Mouse (Mus musculus): ENCODE data around the gene Stmnd1. TPM values are rescaled to one million over a fixed set of nuclear protein-coding genes. Genes with fewer than 3 reads are reported as not detected.
"Not testable (repeated sequence)": the region's sequence is repeated elsewhere in the genome, so short reads cannot be mapped to it uniquely, and the experiment has no call there.

Stmnd1 gene
- total RNA-seq, 2 experiments from 2014 or later = 0.29 TPM; not detected in 1

DNA sequence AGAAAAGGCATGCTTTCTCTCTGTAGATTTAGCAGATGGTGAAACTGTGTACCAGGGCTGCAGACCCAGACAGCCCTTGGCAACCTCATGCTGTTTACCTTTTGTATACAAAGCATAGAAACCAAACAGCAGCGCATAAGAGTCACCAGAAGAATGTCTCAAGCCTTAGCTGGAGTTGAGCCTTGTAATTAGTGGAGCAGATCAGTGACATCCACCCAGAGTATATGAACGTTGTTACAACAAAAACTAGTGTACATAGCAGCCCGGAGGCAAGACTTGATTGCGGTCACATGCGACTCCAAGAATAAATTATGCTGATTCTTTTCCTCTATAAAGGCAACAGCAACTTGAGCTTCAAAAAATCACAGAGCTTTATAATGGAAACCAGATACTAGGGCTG is 14.9 kb downstream of the Stmnd1 start:
- DNase-seq (ENCODE audit: low spot score in 2 of 2) = no peak

DNA sequence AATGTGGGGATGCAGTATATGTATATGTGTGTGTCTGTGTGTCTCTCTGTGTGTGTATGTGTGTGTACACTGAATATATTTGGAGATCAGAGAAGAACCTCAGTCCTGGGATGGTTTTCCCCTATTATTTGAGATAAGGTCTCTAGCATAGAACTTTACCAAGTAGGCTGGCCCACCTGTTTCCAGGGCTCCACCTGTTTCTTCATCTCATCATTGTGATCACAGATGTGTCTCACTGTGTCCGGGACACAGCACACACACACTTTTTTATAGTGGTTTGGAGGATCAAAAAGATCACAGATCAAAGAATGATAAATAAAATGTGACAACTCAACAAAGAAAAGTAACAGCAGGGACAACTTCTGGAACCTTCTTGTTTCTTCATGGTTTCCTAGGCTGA is 17.0 kb downstream of the Stmnd1 start:
- no peak for DNase-seq (ENCODE audit: low spot score in 2 of 2)

GRCm38 (mm10) chr13:46294365-46294764 is 20.8 kb downstream of the Stmnd1 start:
- DNase-seq (ENCODE audit: low spot score in 2 of 2) = no peak

DNA sequence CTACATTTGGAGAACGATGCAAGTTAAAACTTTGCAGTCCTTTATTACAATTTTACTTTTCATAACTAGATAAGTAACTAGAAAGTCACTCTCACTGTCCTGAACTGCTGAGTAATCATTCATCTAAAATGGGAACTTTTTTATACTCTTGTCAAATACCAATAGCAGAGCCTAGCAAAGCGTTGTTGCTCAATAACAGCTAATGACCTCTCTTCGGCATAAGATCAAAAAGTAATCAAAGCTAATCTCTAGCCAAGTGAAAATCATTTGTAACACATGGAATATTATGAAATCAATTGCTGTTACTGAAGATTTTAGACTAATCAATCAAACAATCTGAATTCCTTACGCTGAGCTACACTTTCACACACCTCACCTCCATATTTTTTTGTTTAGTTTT is 24.2 kb downstream of the Stmnd1 start:
- DNase-seq (ENCODE audit: low spot score in 2 of 2) = no peak

DNA sequence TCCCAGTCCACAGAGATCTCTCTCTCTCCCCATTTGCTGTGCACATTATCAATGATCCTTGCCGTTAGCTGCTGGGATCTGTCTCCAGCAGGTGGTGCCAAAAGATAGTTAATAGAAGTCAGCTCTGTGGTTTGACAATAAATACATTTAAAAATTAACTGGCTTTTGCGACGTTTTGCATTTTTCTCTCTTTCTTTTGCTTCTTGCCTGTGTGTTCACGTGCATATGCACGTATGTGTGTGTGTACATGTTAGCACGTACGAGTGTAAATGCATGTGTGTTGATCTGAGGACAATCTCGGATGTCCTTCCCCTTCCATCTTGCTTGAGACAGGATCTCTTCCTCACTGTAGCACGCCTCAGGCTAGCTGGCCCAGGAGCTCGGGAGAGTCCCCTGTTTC is 37.3 kb downstream of the Stmnd1 start:
- peak; percentile 26 to 33 for DNase-seq (ENCODE audit: low spot score in 2 of 2)

- DNase-seq (ENCODE audit: low spot score in 2 of 2) = no peak
Measured at GRCm38 (mm10) chr13:46313176-46313575, 39.7 kb downstream of the Stmnd1 start.

DNA sequence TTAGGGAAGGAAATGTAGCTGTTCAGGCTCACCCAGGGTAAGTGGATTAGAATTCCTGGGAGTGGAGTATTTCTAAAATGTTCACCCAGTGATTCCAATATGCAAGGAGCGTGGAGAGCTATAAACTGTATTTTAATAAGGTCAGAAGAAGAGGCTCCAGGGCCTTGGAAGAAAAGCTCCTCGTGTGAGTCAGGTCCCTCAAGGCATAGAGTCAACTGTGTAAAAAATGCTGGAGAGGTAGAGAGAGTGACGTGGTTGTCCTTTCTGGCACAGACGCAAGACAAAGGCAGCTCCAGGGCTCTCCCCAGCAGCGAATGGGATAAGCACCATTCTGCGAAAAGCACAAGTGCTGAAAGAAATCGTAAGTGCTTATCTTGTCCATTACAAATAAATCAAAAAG is 41.6 kb downstream of the Stmnd1 start:
- DNase-seq (ENCODE audit: low spot score in 2 of 2) = no peak

GRCm38 (mm10) chr13:46326351-46326985 is 52.9 kb downstream of the Stmnd1 start:
- DNase-seq (ENCODE audit: low spot score in 2 of 2) = no peak

DNA sequence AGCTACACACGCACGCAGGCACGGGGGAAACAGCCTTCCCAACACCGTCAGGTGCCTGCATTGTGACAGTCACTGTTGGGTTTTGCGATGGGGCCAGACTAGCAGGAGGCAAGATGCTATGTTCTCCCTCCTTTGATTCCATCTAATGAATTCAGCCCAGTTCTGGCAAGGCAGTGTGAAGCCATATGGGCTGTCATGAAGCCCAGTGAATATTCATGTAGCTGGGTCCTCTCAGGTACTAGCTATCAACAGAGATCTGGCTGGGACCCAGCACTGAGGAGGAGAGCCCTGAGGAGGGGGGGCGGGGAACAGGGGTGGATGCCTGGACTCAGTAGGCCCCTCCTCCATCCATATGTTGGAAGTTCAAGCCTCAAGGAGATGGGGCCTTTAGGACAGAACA is 61.5 kb downstream of the Stmnd1 start:
- DNase-seq (ENCODE audit: low spot score in 2 of 2) = no peak

DNA sequence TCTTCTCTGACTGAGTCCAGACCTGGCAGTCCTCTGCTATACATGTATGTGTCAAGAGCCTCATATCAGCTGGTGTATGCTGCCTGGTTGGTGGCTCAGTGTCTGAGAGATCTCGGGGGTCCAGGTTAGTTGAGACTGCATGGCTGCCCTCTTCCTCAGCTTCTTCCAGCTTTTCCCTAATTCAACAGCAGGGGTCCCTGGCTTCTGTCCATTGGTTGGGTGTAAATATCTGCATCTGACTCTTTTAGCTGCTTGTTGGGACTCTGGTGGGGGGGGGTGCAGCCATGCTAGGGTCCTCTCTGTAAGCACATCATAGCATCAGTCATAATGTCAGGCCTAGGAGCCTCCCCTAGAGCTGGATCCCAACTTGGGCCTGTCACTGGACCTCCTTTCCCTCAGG is 62.8 kb downstream of the Stmnd1 start:
- DNase-seq (ENCODE audit: low spot score in 2 of 2) = not testable (repeated sequence)

GRCm38 (mm10) chr13:46337791-46338190 is 64.3 kb downstream of the Stmnd1 start:
- no peak for DNase-seq (ENCODE audit: low spot score in 2 of 2)

DNA sequence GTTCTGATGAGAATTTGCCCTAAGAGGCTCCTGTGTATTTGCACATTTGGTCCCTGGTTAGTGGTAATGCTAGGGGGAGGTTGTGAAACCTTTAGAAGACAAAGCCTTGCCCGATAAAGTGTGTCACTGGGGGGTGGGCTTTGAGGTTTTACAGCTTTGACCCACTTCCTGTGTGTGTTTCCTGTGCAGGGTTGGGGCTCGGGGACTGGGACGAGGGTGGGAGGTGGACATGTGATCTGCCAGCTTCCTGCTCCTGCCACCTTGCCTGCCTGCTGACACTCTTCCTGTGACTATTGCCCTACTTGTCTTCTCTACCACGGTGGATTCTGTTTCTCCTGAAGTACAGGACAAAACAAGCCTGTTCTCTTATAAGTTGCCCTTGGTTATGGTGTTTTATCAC is 66.4 kb downstream of the Stmnd1 start:
- DNase-seq (ENCODE audit: low spot score in 2 of 2) = no peak

GRCm38 (mm10) chr13:46340583-46340982 is 67.1 kb downstream of the Stmnd1 start:
- DNase-seq (ENCODE audit: low spot score in 2 of 2) = no peak

DNA sequence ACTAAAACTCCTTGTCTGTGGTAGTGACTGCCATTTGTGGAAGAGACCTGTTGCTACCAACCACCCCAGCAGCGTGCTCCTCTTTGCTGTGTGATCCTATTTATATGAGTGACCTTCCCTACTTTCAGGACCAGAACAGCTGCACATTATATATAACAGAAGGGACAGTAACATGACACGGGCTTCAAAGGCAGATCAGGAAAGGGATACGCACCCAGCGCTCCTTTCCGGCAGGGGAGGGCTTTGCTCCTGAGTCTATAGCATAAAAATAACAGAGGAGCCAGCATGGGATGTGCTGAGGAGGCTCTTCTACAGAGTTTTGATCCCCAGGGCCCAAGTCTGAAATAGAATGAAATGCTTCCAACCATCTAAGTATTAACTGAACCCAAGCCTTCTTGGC is 67.9 kb downstream of the Stmnd1 start:
- DNase-seq (ENCODE audit: low spot score in 2 of 2) = no peak

- DNase-seq (ENCODE audit: low spot score in 2 of 2) = no peak
Measured at GRCm38 (mm10) chr13:46343226-46343625, 69.7 kb downstream of the Stmnd1 start.

- no peak for DNase-seq (ENCODE audit: low spot score in 2 of 2)
Measured at GRCm38 (mm10) chr13:46346830-46347512, 73.5 kb downstream of the Stmnd1 start.

DNA sequence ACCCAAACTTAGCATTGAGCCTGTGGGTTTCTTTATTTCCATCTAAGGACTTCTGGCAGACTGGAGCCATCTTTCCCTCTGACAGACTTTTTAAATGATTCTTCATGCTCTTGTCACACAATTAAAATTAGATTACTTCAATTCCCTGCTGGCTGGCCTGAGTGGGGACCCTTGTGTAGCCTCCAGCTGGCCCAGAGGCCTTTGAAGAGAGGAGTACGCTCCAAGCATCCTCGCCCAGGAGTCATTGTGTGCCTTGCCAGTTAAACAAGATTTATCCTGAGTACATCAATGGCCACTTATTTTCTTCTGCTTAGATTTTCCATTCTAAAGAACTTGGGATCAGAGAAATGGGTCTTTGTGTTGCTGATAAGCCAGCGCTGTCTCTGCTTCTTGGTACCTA is 76.1 kb downstream of the Stmnd1 start:
- no peak for DNase-seq (ENCODE audit: low spot score in 2 of 2)

Other genes with a start within 250 kb of the Stmnd1 start
- 1 to 10 TPM; 2.2 to 4.6 TPM for gene Rbm24, start 144.7 kb downstream of the Stmnd1 start, total RNA-seq (2021)
- gene Cap2, start 228.1 kb downstream of the Stmnd1 start, total RNA-seq (2021) = 1 to 10 TPM; 5.1 to 5.6 TPM

All from adrenal gland, adult 18-20 months (tissue).